Mouse (Mus musculus) limb, embryonic 11.5 days (tissue): ENCODE measurements around the gene Smok2b. TPM values are rescaled to one million over a fixed set of nuclear protein-coding genes. Genes with fewer than 3 reads are reported as not detected.

Source experiments
- polyA plus RNA-seq: library from polyadenylated mRNA; unstranded; fragments of >200 nt; fragmentation: Nextera tagmentation; extraction: Ambion mirVana; gene quantifications from 2 replicates; pipeline ENCODE4 v1.2.1, GENCODE M21; 2014

Smok2b gene
- polyA plus RNA-seq, 1 experiment from 2014 or later, result not detected

Other genes with a start within 250 kb of the Smok2b start
- 155 and 160 TPM in 2 replicates for gene Wtap, start 236.1 kb upstream of the Smok2b start, polyA plus RNA-seq
- 101 and 106 TPM in 2 replicates for gene Sod2, start 223.4 kb upstream of the Smok2b start, polyA plus RNA-seq
- gene Gpr31b, start 178.0 kb upstream of the Smok2b start, polyA plus RNA-seq, result not detected in 2 replicates
- gene Tcp10b, start 169.2 kb upstream of the Smok2b start, polyA plus RNA-seq, result not detected in 2 replicates
- gene Unc93a, start 98.4 kb upstream of the Smok2b start, polyA plus RNA-seq, result not detected in 2 replicates
- gene Smok2a, start 9.1 kb upstream of the Smok2b start, polyA plus RNA-seq, result not detected in 2 replicates
- not detected in 2 replicates for gene Tcp10c, start 124.3 kb downstream of the Smok2b start, polyA plus RNA-seq